Mouse (Mus musculus) CH12.LX (cell line): ENCODE data around the gene Pth1r. TPM values are rescaled to one million over a fixed set of nuclear protein-coding genes. Genes with fewer than 3 reads are reported as not detected.

Source experiments
- DNase-seq: peaks from one replicate; pipeline ENCODE4 v3.0.0-alpha.2; 2013; ENCODE audit errors: extremely low read depth
- H3K27ac ChIP-seq: 2 replicates; pipeline ENCODE4 v1.5.1; 2012; ENCODE audit warnings: low read depth, mild to moderate bottlenecking, control low read depth, moderate library complexity; ENCODE audit not compliant: insufficient read depth
- H3K27me3 ChIP-seq: replicated peaks from 2 replicates; pipeline ENCODE3; 2012; ENCODE audit warnings: inconsistent platforms
- H3K36me3 ChIP-seq, 2 experiments: replicated peaks in 1 of 2; 2 replicates each; pipeline versions ENCODE3 to v1.6.1; 2012; ENCODE audit warnings: inconsistent platforms in 1 of 2, low read length in 1 of 2, mild to moderate bottlenecking in 1 of 2, mixed read lengths in 1 of 2, moderate library complexity in 1 of 2; ENCODE audit not compliant: control insufficient read depth in 1 of 2, insufficient read depth in 1 of 2
- H3K4me1 ChIP-seq, 2 experiments: 2 replicates each; pipeline ENCODE4 v1.6.1; 2012; ENCODE audit warnings: inconsistent platforms in 1 of 2, moderate library complexity in 1 of 2; ENCODE audit not compliant: insufficient read depth in 2 of 2, control insufficient read depth in 1 of 2
- H3K4me2 ChIP-seq: 2 replicates; pipeline ENCODE4 v1.6.1; 2012; ENCODE audit warnings: low read depth, mild to moderate bottlenecking, control low read depth; ENCODE audit not compliant: poor library complexity, insufficient read depth, severe bottlenecking
- H3K4me3 ChIP-seq, 3 experiments: fragments of 150-350 bp in 1 of 3; sonication (generic) in 1 of 3; replicated peaks in 1 of 3; 2 replicates each; pipeline versions ENCODE3 to v1.5.1; 2011 to 2012; ENCODE audit warnings: low read depth in 2 of 3, low read length in 2 of 3, mild to moderate bottlenecking in 2 of 3, moderate library complexity in 2 of 3, control low read depth in 1 of 3, improper control_type of control experiment in 1 of 3, inconsistent platforms in 1 of 3, mixed read lengths in 1 of 3; ENCODE audit not compliant: poor library complexity in 1 of 3
- H3K79me2 ChIP-seq: replicated peaks from 2 replicates; pipeline ENCODE4 v1.6.1; 2012; ENCODE audit warnings: mild to moderate bottlenecking, moderate library complexity; ENCODE audit not compliant: control insufficient read depth, poor library complexity, insufficient read depth, severe bottlenecking; ENCODE audit errors: extremely low read depth
- H3K9ac ChIP-seq: 2 replicates; pipeline ENCODE4 v1.6.1; 2012; ENCODE audit warnings: low read depth, mild to moderate bottlenecking, control low read depth, moderate library complexity; ENCODE audit not compliant: insufficient read depth
- H3K9me3 ChIP-seq: replicated peaks from 2 replicates; pipeline ENCODE3; 2012; ENCODE audit warnings: low read length, inconsistent platforms, mixed read lengths
- BHLHE40 ChIP-seq: IDR thresholded peaks from 2 replicates; pipeline ENCODE4 v1.6.1; 2011; ENCODE audit warnings: mild to moderate bottlenecking, low read depth, low read length, improper control_type of control experiment
- CHD1 ChIP-seq: IDR thresholded peaks from 2 replicates; pipeline ENCODE4 v1.6.1; 2012; ENCODE audit warnings: low read depth, low read length, improper control_type of control experiment, inconsistent platforms
- CHD2 ChIP-seq: IDR thresholded peaks from 2 replicates; pipeline ENCODE4 v1.6.1; 2011; ENCODE audit warnings: low read length, improper control_type of control experiment
- CTCF ChIP-seq, 2 experiments: IDR thresholded peaks in 1 of 2; conservative IDR thresholded peaks in 1 of 2; 2 replicates each; pipeline ENCODE4 v1.5.1; 2011 to 2012; ENCODE audit warnings: low read depth in 2 of 2, low read length in 2 of 2, improper control_type of control experiment in 1 of 2, inconsistent platforms in 1 of 2, mild to moderate bottlenecking in 1 of 2, moderate library complexity in 1 of 2
- E2F4 ChIP-seq: IDR thresholded peaks from 2 replicates; pipeline ENCODE4 v1.6.1; 2011; ENCODE audit warnings: low read depth, low read length, improper control_type of control experiment; ENCODE audit not compliant: insufficient replicate concordance
- ELF1 ChIP-seq: IDR thresholded peaks from 2 replicates; pipeline ENCODE4 v1.6.1; 2014; ENCODE audit warnings: low read depth, mild to moderate bottlenecking, inconsistent platforms, low read length, improper control_type of control experiment
- EP300 ChIP-seq: IDR thresholded peaks from 2 replicates; pipeline ENCODE4 v1.6.1; 2011; ENCODE audit warnings: low read length, improper control_type of control experiment
- ETS1 ChIP-seq: conservative IDR thresholded peaks from 2 replicates; pipeline ENCODE4 v1.6.1; 2012; ENCODE audit warnings: low read depth, mild to moderate bottlenecking, inconsistent platforms, low read length, improper control_type of control experiment, moderate library complexity
- GABPA ChIP-seq: IDR thresholded peaks from 2 replicates; pipeline ENCODE4 v1.6.1; 2012; ENCODE audit warnings: low read depth, low read length, improper control_type of control experiment, inconsistent platforms; ENCODE audit not compliant: insufficient replicate concordance
- HCFC1 ChIP-seq: IDR thresholded peaks from 2 replicates; pipeline ENCODE4 v1.6.1; 2012; ENCODE audit warnings: low read depth, mild to moderate bottlenecking, inconsistent platforms, low read length, improper control_type of control experiment
- IRF4 ChIP-seq: IDR thresholded peaks from 2 replicates; pipeline ENCODE4 v1.6.1; 2014; ENCODE audit warnings: low read depth, mild to moderate bottlenecking, inconsistent platforms, low read length, improper control_type of control experiment
- JUN ChIP-seq: IDR thresholded peaks from 2 replicates; pipeline ENCODE4 v1.6.1; 2011; ENCODE audit warnings: low read depth, mild to moderate bottlenecking, low read length, improper control_type of control experiment, moderate library complexity; ENCODE audit not compliant: insufficient read depth
- JUND ChIP-seq: conservative IDR thresholded peaks from 2 replicates; pipeline ENCODE4 v1.6.1; 2011; ENCODE audit warnings: low read depth, low read length, improper control_type of control experiment
- KAT2A ChIP-seq: IDR thresholded peaks from 2 replicates; pipeline ENCODE4 v1.6.1; 2012; ENCODE audit warnings: low read length, improper control_type of control experiment, inconsistent platforms; ENCODE audit not compliant: insufficient replicate concordance
- MAFK ChIP-seq: IDR thresholded peaks from 2 replicates; pipeline ENCODE4 v1.6.1; 2011; ENCODE audit warnings: low read length, improper control_type of control experiment; ENCODE audit not compliant: insufficient replicate concordance
- MAX ChIP-seq: IDR thresholded peaks from 2 replicates; pipeline ENCODE4 v1.6.1; 2011; ENCODE audit warnings: low read length, improper control_type of control experiment
- MAZ ChIP-seq: IDR thresholded peaks from 2 replicates; pipeline ENCODE4 v1.6.1; 2012; ENCODE audit warnings: low read depth, mild to moderate bottlenecking, inconsistent platforms, low read length, improper control_type of control experiment, moderate library complexity
- MEF2A ChIP-seq: IDR thresholded peaks from 2 replicates; pipeline ENCODE4 v1.6.1; 2014; ENCODE audit warnings: low read depth, mild to moderate bottlenecking, inconsistent platforms, low read length, improper control_type of control experiment, borderline replicate concordance
- MXI1 ChIP-seq: IDR thresholded peaks from 2 replicates; pipeline ENCODE4 v1.6.1; 2011; ENCODE audit warnings: mild to moderate bottlenecking, low read depth, low read length, improper control_type of control experiment
- MYC ChIP-seq: IDR thresholded peaks from 2 replicates; pipeline ENCODE4 v1.6.1; 2011; ENCODE audit warnings: low read depth, mild to moderate bottlenecking, improper control_type of control experiment, low read length
- NELFE ChIP-seq: IDR thresholded peaks from 2 replicates; pipeline ENCODE4 v1.6.1; 2011; ENCODE audit warnings: low read depth, low read length, improper control_type of control experiment
- NRF1 ChIP-seq: IDR thresholded peaks from 2 replicates; pipeline ENCODE4 v1.6.1; 2014; ENCODE audit warnings: low read depth, mild to moderate bottlenecking, inconsistent platforms, low read length, improper control_type of control experiment, moderate library complexity
- PAX5 ChIP-seq: IDR thresholded peaks from 2 replicates; pipeline ENCODE4 v1.6.1; 2012; ENCODE audit warnings: low read length, inconsistent platforms, mixed read lengths
- POLR2A ChIP-seq: IDR thresholded peaks from 2 replicates; pipeline ENCODE4 v1.6.1; 2011; ENCODE audit warnings: low read depth, mild to moderate bottlenecking, improper control_type of control experiment, low read length
- POLR2AphosphoS2 ChIP-seq: IDR thresholded peaks from 2 replicates; pipeline ENCODE4 v1.6.1; 2011; ENCODE audit warnings: low read depth, low read length, improper control_type of control experiment
- RAD21 ChIP-seq: IDR thresholded peaks from 2 replicates; pipeline ENCODE4 v1.6.1; 2011; ENCODE audit warnings: low read depth, mild to moderate bottlenecking, low read length, improper control_type of control experiment, moderate library complexity
- RCOR1 ChIP-seq: conservative IDR thresholded peaks from 2 replicates; pipeline ENCODE4 v1.6.1; 2012; ENCODE audit warnings: low read depth, mild to moderate bottlenecking, inconsistent platforms, low read length, improper control_type of control experiment
- SIN3A ChIP-seq: IDR thresholded peaks from 2 replicates; pipeline ENCODE4 v1.6.1; 2012; ENCODE audit warnings: low read length, improper control_type of control experiment, inconsistent platforms
- SMC3 ChIP-seq: IDR thresholded peaks from 2 replicates; pipeline ENCODE4 v1.6.1; 2011; ENCODE audit warnings: low read depth, low read length, improper control_type of control experiment
- TBP ChIP-seq: conservative IDR thresholded peaks from 2 replicates; pipeline ENCODE4 v1.6.1; 2011; ENCODE audit warnings: low read depth, low read length, improper control_type of control experiment
- TCF12 ChIP-seq: IDR thresholded peaks from 2 replicates; pipeline ENCODE4 v1.6.1; 2014; ENCODE audit warnings: low read depth, mild to moderate bottlenecking, inconsistent platforms, low read length, improper control_type of control experiment
- UBTF ChIP-seq: IDR thresholded peaks from 2 replicates; pipeline ENCODE4 v1.6.1; 2012; ENCODE audit warnings: low read depth, mild to moderate bottlenecking, inconsistent platforms, low read length, improper control_type of control experiment, moderate library complexity
- USF1 ChIP-seq: IDR thresholded peaks from 2 replicates; pipeline ENCODE4 v1.6.1; 2014; ENCODE audit warnings: low read depth, mild to moderate bottlenecking, inconsistent platforms, low read length, improper control_type of control experiment
- USF2 ChIP-seq: conservative IDR thresholded peaks from 2 replicates; pipeline ENCODE4 v1.6.1; 2011; ENCODE audit warnings: low read depth, low read length, improper control_type of control experiment
- ZC3H11A ChIP-seq: IDR thresholded peaks from 2 replicates; pipeline ENCODE4 v1.6.1; 2012; ENCODE audit warnings: low read depth, mild to moderate bottlenecking, inconsistent platforms, low read length, improper control_type of control experiment
- ZKSCAN1 ChIP-seq: IDR thresholded peaks from 2 replicates; pipeline ENCODE4 v1.6.1; 2012; ENCODE audit warnings: low read depth, inconsistent platforms, low read length, improper control_type of control experiment, borderline replicate concordance
- ZMIZ1 ChIP-seq: IDR thresholded peaks from 2 replicates; pipeline ENCODE4 v1.6.1; 2012; ENCODE audit warnings: low read depth, mild to moderate bottlenecking, inconsistent platforms, low read length, improper control_type of control experiment
- ZNF384 ChIP-seq: IDR thresholded peaks from 2 replicates; pipeline ENCODE4 v1.6.1; 2012; ENCODE audit warnings: low read depth, low read length, improper control_type of control experiment, inconsistent platforms
- dilution Hi-C: fragments of 300-500 bp; cut with MboI; formaldehyde crosslinking; loops from 2 replicates; pipeline ENCODE4 v1.14.3; 2020; ENCODE audit warnings: low sequenced_read_pairs; ENCODE audit not compliant: extremely low pct_unique_long_range_greater_than_20kb, extremely low pct_ligation_motif_present
- in situ Hi-C: fragments of 300-500 bp; cut with MboI; formaldehyde crosslinking; loops from 3 replicates; pipeline ENCODE4 v1.14.3; 2019; ENCODE audit warnings: low sequenced_read_pairs, low pct_ligation_motif_present, low pct_unique_long_range_greater_than_20kb, mixed read lengths
- polyA plus RNA-seq: library from polyadenylated mRNA; unstranded; fragments of >175 nt; gene quantifications from 2 replicates; pipeline ENCODE4 v1.2.1, GENCODE M21; 2012; ENCODE audit warnings: low read depth; ENCODE audit not compliant: insufficient read length
- total RNA-seq, 2 experiments: library from RNA; depleted of rRNA; stranded (reverse); fragments of 300-350 nt in 1 of 2; fragments of >200 nt in 1 of 2; gene quantifications; 2 replicates each; pipeline ENCODE4 v1.2.3; 2012 to 2014

Pth1r gene
- total and polyA plus RNA-seq, 3 experiments: 0.10 to 0.76 TPM; not detected in 1

GRCm38 (mm10) chr9:110779242-110779913 lies 32.4 kb upstream of the Pth1r start:
- dilution Hi-C loops (no loop called here), in situ Hi-C loops (no loop called here)
- Histone ChIP-seq H3K4me3 (no peak overlapping the region), H3K4me2 (no peak overlapping the region), H3K36me3 (no peaks in the 10 kb centered on the region), H3K9ac (no peak overlapping the region), H3K27me3 (peaks cover 45% of the 10 kb centered on the region), H3K9me3 (no peaks in the 10 kb centered on the region), H3K4me1 (peaks cover 3 to 25% of the 10 kb centered on the region in 2 experiments; a peak in 3 of 4 replicates), H3K27ac (no peak overlapping the region), H3K79me2 (no peaks in the 10 kb centered on the region)
- no peak for TF ChIP-seq ELF1
- no peak for TF ChIP-seq CHD1
- peak; percentile 48; the same call in 1 of the 2 replicates for TF ChIP-seq IRF4
- TF ChIP-seq POLR2A: no peak
- peak; percentile 74 for TF ChIP-seq ETS1
- TF ChIP-seq BHLHE40: peak; percentile 91
- no peak for TF ChIP-seq ZKSCAN1
- no peak for TF ChIP-seq PAX5
- TF ChIP-seq USF2: no peak
- no peak for TF ChIP-seq MAZ
- no peak for TF ChIP-seq E2F4
- TF ChIP-seq MAX: no peak
- no peak for TF ChIP-seq JUND
- no peak for TF ChIP-seq NRF1
- no peak for TF ChIP-seq SIN3A
- TF ChIP-seq MAFK: no peak
- TF ChIP-seq POLR2AphosphoS2: no peak
- TF ChIP-seq MXI1: no peak
- TF ChIP-seq USF1: no peak
- TF ChIP-seq HCFC1: no peak
- TF ChIP-seq CHD2: 0 out of 2 replicates have a peak, but pooled peaks have one; percentile 33
- TF ChIP-seq JUN: no peak
- TF ChIP-seq EP300: no peak
- no peak for TF ChIP-seq GABPA
- TF ChIP-seq RAD21: no peak; the same call in none of the 2 replicates
- TF ChIP-seq KAT2A: no peak
- TF ChIP-seq CTCF (conservative IDR thresholded peaks at IDR 0.05 in 1 of 2, IDR thresholded peaks at IDR 0.05 in 1 of 2; ENCODE audit: low read depth in 2 of 2, low read length in 2 of 2): peak in 1 of 2 experiments; percentile 40; a peak in 2 of 4 replicates
- TF ChIP-seq TCF12: no peak
- TF ChIP-seq UBTF: no peak
- no peak for TF ChIP-seq NELFE
- no peak for TF ChIP-seq ZNF384
- no peak for TF ChIP-seq TBP
- no peak for TF ChIP-seq MYC
- no peak for TF ChIP-seq ZMIZ1
- TF ChIP-seq RCOR1: no peak
- TF ChIP-seq MEF2A: no peak
- TF ChIP-seq ZC3H11A: no peak
- TF ChIP-seq SMC3: no peak; the same call in 1 of the 2 replicates
- DNase-seq: peak; percentile 44
